Mouse (Mus musculus): ENCODE results near the gene Gnb1l.

DNA sequence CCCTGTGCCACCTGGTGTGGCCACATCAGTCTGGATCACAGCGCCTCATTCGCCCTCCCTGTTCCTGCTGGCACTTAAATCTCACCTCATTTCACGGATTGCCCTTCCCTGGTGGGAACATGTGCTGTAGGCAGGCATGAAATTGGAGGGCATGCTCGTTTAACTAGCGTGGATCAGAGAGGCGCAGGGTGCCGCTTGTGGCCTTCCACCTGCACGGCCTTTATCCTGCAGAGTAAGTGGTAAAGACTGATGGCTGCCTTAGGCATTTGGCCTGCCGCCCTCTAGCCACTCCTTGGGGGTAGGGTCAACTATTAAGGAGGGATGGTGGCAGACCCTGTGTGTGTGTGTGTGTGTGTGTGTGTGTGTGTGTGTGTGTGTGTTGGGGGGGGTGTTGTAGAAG lies 36.5 kb upstream of the Gnb1l start:
- TF ChIP-seq POLR2A (IDR thresholded peaks at IDR 0.05; ENCODE audit: insufficient read length, low read depth), result no peak
- TF ChIP-seq CEBPB (IDR thresholded peaks at IDR 0.05; ENCODE audit: insufficient read depth, poor library complexity, severe bottlenecking), result no peak
- TF ChIP-seq E2F4 (IDR thresholded peaks at IDR 0.05; ENCODE audit: insufficient read depth), result no peak
- no peak for TF ChIP-seq USF1 (IDR thresholded peaks at IDR 0.05; ENCODE audit: low read depth)
- TF ChIP-seq SRF (IDR thresholded peaks at IDR 0.05; ENCODE audit: control insufficient read depth, insufficient read length, low read depth), result no peak
- TF ChIP-seq MYOG (IDR thresholded peaks at IDR 0.05; ENCODE audit: control insufficient read depth in 1 of 3, insufficient read depth in 1 of 3, insufficient read length in 2 of 3, low read depth in 2 of 3), result no peak
- TF ChIP-seq TCF12 (IDR thresholded peaks at IDR 0.05; ENCODE audit: insufficient read depth, poor library complexity, severe bottlenecking), result no peak
- no peak for TF ChIP-seq MAX (IDR thresholded peaks at IDR 0.05; ENCODE audit: low read depth)
- no peak for TF ChIP-seq TCF3 (IDR thresholded peaks at IDR 0.05; ENCODE audit: insufficient read length, low read depth)
- no peak for TF ChIP-seq POLR2AphosphoS2 (IDR thresholded peaks at IDR 0.05; ENCODE audit: insufficient read length, low read depth)
- no peak for TF ChIP-seq MYOD1 (IDR thresholded peaks at IDR 0.05; ENCODE audit: control insufficient read depth in 1 of 3, insufficient read length in 2 of 3, low read depth in 2 of 3)
- no peak for TF ChIP-seq REST (IDR thresholded peaks at IDR 0.05; ENCODE audit: insufficient read depth, insufficient read length)
